Mouse (Mus musculus): ENCODE results near the gene Ifne. TPM values are rescaled to one million over a fixed set of nuclear protein-coding genes. Genes with fewer than 3 reads are reported as not detected.

Gene Ifne
- not detected in 2 replicates for total RNA-seq (2015)
- not detected in 2 replicates for total RNA-seq (2017)

- no peak for ATAC-seq (replicated peaks; ENCODE audit: poor library complexity)
Observed at GRCm38 (mm10) chr4:88880101-88880500, at the start of gene Ifne. Gene Ifne (minus strand): TSS chr4:88880201.

- ATAC-seq (replicated peaks; ENCODE audit: poor library complexity): no peak
Observed at GRCm38 (mm10) chr4:88928341-88929102, 48.5 kb upstream of the Ifne start.

GRCm38 (mm10) chr4:88927850-88928249 lies 47.8 kb upstream of the Ifne start:
- no peak for ATAC-seq (replicated peaks; ENCODE audit: poor library complexity)

- ATAC-seq (replicated peaks; ENCODE audit: poor library complexity): no peak
Observed at GRCm38 (mm10) chr4:88926637-88927036, 46.6 kb upstream of the Ifne start.

- no peak for ATAC-seq (replicated peaks; ENCODE audit: poor library complexity)
Observed at GRCm38 (mm10) chr4:88926082-88926481, 46.1 kb upstream of the Ifne start.

GRCm38 (mm10) chr4:88925456-88925855 lies 45.5 kb upstream of the Ifne start:
- ATAC-seq (replicated peaks; ENCODE audit: poor library complexity): no peak

- ATAC-seq (replicated peaks; ENCODE audit: poor library complexity): no peak
Observed at GRCm38 (mm10) chr4:88921280-88921679, 41.3 kb upstream of the Ifne start.

GRCm38 (mm10) chr4:88917770-88918460 lies 37.9 kb upstream of the Ifne start:
- ATAC-seq (replicated peaks; ENCODE audit: poor library complexity): no peak

GRCm38 (mm10) chr4:88916306-88916705 lies 36.3 kb upstream of the Ifne start:
- ATAC-seq (replicated peaks; ENCODE audit: poor library complexity): no peak

GRCm38 (mm10) chr4:88913984-88914383 lies 34.0 kb upstream of the Ifne start:
- ATAC-seq (replicated peaks; ENCODE audit: poor library complexity): peak; percentile 46; the same call in 1 of the 2 replicates

GRCm38 (mm10) chr4:88912882-88913281 lies 32.9 kb upstream of the Ifne start:
- ATAC-seq (replicated peaks; ENCODE audit: poor library complexity): peak; percentile 66

- no peak for ATAC-seq (replicated peaks; ENCODE audit: poor library complexity)
Observed at GRCm38 (mm10) chr4:88912187-88912586, 32.2 kb upstream of the Ifne start.

- no peak; the same call in 1 of the 2 replicates for ATAC-seq (replicated peaks; ENCODE audit: poor library complexity)
Observed at GRCm38 (mm10) chr4:88909600-88910534, 29.9 kb upstream of the Ifne start.

- ATAC-seq (replicated peaks; ENCODE audit: poor library complexity): no peak
Observed at GRCm38 (mm10) chr4:88893201-88893754, 13.3 kb upstream of the Ifne start.

- no peak for ATAC-seq (replicated peaks; ENCODE audit: poor library complexity)
Observed at GRCm38 (mm10) chr4:88888236-88888635, 8.2 kb upstream of the Ifne start.

GRCm38 (mm10) chr4:88878772-88879171 lies 1.2 kb downstream of the Ifne start:
- ATAC-seq (replicated peaks; ENCODE audit: poor library complexity): no peak

GRCm38 (mm10) chr4:88878246-88878645 lies 1.8 kb downstream of the Ifne start:
- peak; percentile 88 for ATAC-seq (replicated peaks; ENCODE audit: poor library complexity)

- no peak; the same call in 1 of the 2 replicates for ATAC-seq (replicated peaks; ENCODE audit: poor library complexity)
Observed at GRCm38 (mm10) chr4:88876520-88876919, 3.5 kb downstream of the Ifne start.

GRCm38 (mm10) chr4:88875435-88876095 lies 4.4 kb downstream of the Ifne start:
- ATAC-seq (replicated peaks; ENCODE audit: poor library complexity): peak; percentile 81

GRCm38 (mm10) chr4:88872691-88873090 lies 7.3 kb downstream of the Ifne start:
- ATAC-seq (replicated peaks; ENCODE audit: poor library complexity): peak; percentile 49; the same call in 1 of the 2 replicates

Measured in megakaryocyte progenitor cell, adult 5-6 weeks (primary cell).